Mouse (Mus musculus) ES-Bruce4 (cell line): Measurements from ENCODE around the gene Galr2.

Experiments
- CTCF ChIP-seq: IDR thresholded peaks from one replicate; pipeline ENCODE4 v1.8.1; 2011; ENCODE audit warnings: low read depth, low read length
- EP300 ChIP-seq: IDR thresholded peaks from 2 replicates; pipeline ENCODE4 v1.6.1; 2011; ENCODE audit warnings: low read depth, low read length; ENCODE audit not compliant: insufficient read depth
- POLR2A ChIP-seq: IDR thresholded peaks from one replicate; pipeline ENCODE4 v1.8.1; 2011; ENCODE audit warnings: low read length; ENCODE audit not compliant: insufficient read depth

DNA sequence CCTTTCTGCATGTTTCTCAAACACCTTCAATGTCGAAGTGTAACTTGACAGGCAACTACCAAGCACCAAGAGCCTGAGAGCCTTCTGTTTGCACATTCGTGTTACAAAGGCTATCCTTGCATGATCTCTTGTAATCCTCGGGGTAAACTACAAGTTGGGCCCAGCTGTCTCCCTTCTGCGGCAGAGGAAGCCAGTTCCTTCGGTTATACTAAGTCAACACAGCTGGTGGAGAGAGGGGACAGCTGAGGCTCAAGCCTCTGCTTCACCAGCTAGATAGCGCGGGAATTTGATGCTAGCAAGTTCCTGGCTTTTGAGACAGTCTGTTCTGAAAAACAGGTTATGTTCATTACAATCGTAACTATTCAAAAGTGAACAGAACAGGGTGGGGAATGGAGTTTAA lies 31.6 kb downstream of the Galr2 start:
- no peak for TF ChIP-seq CTCF
- TF ChIP-seq POLR2A = no peak
- no peak for TF ChIP-seq EP300
